Mouse (Mus musculus) liver, adult 2 months (tissue): ENCODE results near the gene Lama2. TPM values are rescaled to one million over a fixed set of nuclear protein-coding genes. Genes with fewer than 3 reads are reported as not detected.

Experiments used
- DNase-seq: peaks from one replicate; pipeline ENCODE4 v3.0.0-alpha.2; 2011; ENCODE audit warnings: low read depth, low spot score; ENCODE audit errors: extremely low read depth
- H3K27ac ChIP-seq: fragments of 200-500 bp; replicated peaks from 2 replicates; pipeline ENCODE4 v1.5.1; 2012; ENCODE audit warnings: low read depth, mild to moderate bottlenecking, control low read depth, inconsistent platforms, low read length; ENCODE audit not compliant: insufficient read depth
- H3K27me3 ChIP-seq: fragments of 200-500 bp; 2 replicates; pipeline ENCODE4 v1.6.1; 2012; ENCODE audit warnings: mild to moderate bottlenecking, moderate library complexity, low read length, inconsistent platforms; ENCODE audit not compliant: control insufficient read depth, insufficient read depth
- H3K36me3 ChIP-seq: fragments of 200-500 bp; 2 replicates; pipeline ENCODE4 v1.6.1; 2012; ENCODE audit warnings: low read length, inconsistent platforms; ENCODE audit not compliant: control insufficient read depth, insufficient read depth
- H3K4me1 ChIP-seq: fragments of 200-500 bp; 2 replicates; pipeline ENCODE4 v1.6.1; 2011; ENCODE audit warnings: low read length; ENCODE audit not compliant: control insufficient read depth, insufficient read depth
- H3K4me3 ChIP-seq: fragments of 200-500 bp; 2 replicates; pipeline ENCODE4 v1.5.1; 2011; ENCODE audit warnings: low read depth, mild to moderate bottlenecking, control low read depth, low read length, moderate library complexity; ENCODE audit not compliant: insufficient read depth
- H3K79me2 ChIP-seq: fragments of 200-500 bp; 2 replicates; pipeline ENCODE4 v1.6.1; 2012; ENCODE audit warnings: inconsistent platforms, mild to moderate bottlenecking, low read length, moderate library complexity; ENCODE audit not compliant: control insufficient read depth, insufficient read depth
- H3K9ac ChIP-seq: fragments of 200-500 bp; 2 replicates; pipeline ENCODE4 v1.6.1; 2012; ENCODE audit warnings: low read depth, mild to moderate bottlenecking, control low read depth, inconsistent platforms, low read length
- CTCF ChIP-seq: fragments of 200-500 bp; IDR thresholded peaks from 2 replicates; pipeline ENCODE4 v1.5.1; 2011; ENCODE audit warnings: low read depth, low read length, control low read depth
- POLR2A ChIP-seq: fragments of 200-500 bp; IDR thresholded peaks from 2 replicates; pipeline ENCODE4 v1.6.1; 2011; ENCODE audit warnings: low read length, control low read depth; ENCODE audit not compliant: insufficient read depth; ENCODE audit errors: extremely low read depth
- WGBS: fragments of 180-500 bp; shearing (Covaris S2); methylation state at CpG from one replicate; pipeline ENCODE4 v1.1.7; 2018; 5-methylcytosine and 5-hydroxymethylcytosine counted together
- polyA plus RNA-seq: library from polyadenylated mRNA; depleted of rRNA; stranded (reverse); fragments of >200 nt; gene quantifications from 2 replicates; pipeline ENCODE4 v1.2.3, GENCODE M21; 2012
- total RNA-seq: library from RNA; depleted of rRNA; stranded (reverse); fragments of >200 nt; gene quantifications from 2 replicates; pipeline ENCODE4 v1.2.3, GENCODE M21; 2014

Gene Lama2
- total and polyA plus RNA-seq, 2 experiments: 1.1 to 1.9 TPM

DNA sequence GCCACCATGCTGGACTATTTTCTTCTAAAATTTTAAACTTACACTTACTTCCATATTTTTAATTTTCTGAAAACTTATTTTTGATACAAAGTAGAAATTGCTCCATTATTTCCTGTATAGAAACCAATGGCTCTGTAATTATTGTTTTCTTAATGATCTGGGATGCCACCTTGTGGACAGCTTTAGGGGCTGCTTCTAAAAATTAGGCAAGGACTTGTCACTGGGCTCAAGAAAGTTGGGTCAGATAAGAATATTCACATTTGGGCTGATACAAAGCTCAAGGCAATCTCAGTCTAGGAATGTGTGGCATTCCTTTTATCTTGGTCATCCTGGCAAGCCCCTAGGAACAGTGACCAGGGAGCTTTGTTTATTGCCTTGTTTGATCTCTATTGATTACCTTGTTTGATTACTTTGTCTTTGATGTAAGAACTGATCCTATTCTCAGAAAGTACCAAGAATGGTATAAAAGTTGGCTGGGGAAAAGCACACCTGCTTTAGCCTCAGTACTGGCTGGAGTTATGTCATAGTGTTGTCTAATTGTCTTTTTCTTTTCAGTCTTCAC, 606.7 kb downstream of the Lama2 start:
- Histone ChIP-seq H3K4me3 (no peak overlapping the region), H3K36me3 (no peaks in the 10 kb centered on the region), H3K79me2 (no peaks in the 10 kb centered on the region), H3K9ac (no peak overlapping the region), H3K27ac (no peak overlapping the region), H3K27me3 (no peaks in the 10 kb centered on the region), H3K4me1 (no peaks in the 10 kb centered on the region; the same call in 1 of the 2 replicates)
- TF ChIP-seq CTCF: no peak
- DNase-seq: peak; percentile 64

DNA sequence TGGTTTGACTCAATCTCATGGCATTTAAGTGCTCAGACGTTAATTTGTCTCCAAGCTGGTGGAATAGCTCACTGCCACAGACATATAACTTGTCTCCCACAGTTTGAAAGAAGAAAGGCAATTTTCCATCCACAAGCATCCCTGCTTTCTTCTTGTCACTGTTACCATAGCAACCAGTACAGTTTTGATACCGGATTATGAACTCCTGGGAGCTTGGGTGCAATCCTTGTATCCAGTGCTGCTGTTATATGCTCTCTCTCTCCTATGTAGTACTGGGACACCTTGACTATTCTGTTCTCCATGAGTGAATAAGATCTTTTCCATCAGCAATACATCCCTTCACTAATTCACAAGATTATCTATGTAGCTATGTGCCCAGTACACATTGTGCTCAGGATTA, 612.2 kb downstream of the Lama2 start:
- TF ChIP-seq POLR2A: no peak
- no peak for TF ChIP-seq CTCF
- DNase-seq: no peak
- H3K27ac ChIP-seq: no peak overlapping the region
- 83% methylated on average over 2 of the region's 2 CpGs for WGBS
- no peak overlapping the region for H3K4me3 ChIP-seq
- no peak overlapping the region for H3K9ac ChIP-seq
- H3K79me2 ChIP-seq: no peaks in the 10 kb centered on the region
- H3K4me1 ChIP-seq: peaks cover 3% of the 10 kb centered on the region; the same call in 1 of the 2 replicates
- no peaks in the 10 kb centered on the region for H3K27me3 ChIP-seq
- H3K36me3 ChIP-seq: no peaks in the 10 kb centered on the region

DNA sequence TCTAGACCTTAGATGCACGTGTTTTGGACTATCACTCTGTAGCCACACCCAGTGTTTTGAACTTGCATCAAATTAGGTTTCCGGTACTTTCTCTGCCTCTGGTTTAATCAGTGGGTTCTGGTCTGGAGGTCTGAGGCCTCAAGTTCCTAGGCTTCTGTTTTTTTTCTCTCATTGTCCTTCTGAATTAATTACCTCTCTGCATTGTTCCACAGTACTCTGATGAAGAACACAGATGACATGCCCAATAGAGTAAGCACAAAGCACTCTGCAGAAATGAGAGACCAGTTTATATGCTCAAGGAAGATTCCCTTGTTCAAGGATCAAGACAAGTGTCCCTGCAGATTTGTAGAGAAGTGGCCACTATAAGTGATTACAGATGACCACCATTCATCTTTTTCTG, 613.8 kb downstream of the Lama2 start:
- Histone ChIP-seq H3K36me3 (no peaks in the 10 kb centered on the region), H3K27me3 (no peaks in the 10 kb centered on the region), H3K27ac (no peak overlapping the region), H3K79me2 (no peaks in the 10 kb centered on the region), H3K4me3 (no peak overlapping the region), H3K4me1 (peaks cover 3% of the 10 kb centered on the region; the same call in 1 of the 2 replicates), H3K9ac (no peak overlapping the region)
- no peak for TF ChIP-seq POLR2A
- no peak for TF ChIP-seq CTCF
- DNase-seq: no peak
- WGBS: 80% methylated on average over 2 of the region's 2 CpGs

DNA sequence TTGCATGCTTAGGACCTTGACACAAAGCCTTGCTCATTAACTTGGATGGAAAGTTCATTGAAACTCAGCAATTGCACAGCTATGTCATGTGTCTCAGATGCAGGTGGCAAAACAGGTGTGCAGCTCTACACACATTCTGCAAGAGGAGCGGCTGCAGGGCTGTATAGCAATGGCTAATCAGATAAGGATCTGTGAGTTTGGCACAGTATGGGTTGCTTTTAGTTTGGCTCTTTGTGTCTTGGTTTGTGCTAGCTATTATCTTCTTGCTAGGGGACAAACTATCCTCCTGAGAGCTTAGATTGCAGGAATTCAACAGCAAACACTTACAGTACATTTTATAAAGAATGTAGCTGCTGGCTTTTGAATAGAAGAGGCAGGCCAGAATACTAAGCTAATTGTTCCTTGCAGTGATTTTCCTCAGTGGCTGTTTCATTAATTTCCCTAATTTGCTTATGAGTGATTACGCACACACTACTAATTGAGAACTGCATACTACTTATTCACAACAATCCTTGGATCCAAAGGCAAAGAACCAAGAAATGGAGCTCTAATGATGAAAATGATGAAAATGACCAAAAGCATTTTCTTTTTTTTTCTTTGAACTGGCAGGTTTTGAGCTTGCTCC, 617.9 kb downstream of the Lama2 start:
- Histone ChIP-seq H3K36me3 (no peaks in the 10 kb centered on the region), H3K27me3 (no peaks in the 10 kb centered on the region)
- 89% methylated on average over 2 of the region's 2 CpGs for WGBS

DNA sequence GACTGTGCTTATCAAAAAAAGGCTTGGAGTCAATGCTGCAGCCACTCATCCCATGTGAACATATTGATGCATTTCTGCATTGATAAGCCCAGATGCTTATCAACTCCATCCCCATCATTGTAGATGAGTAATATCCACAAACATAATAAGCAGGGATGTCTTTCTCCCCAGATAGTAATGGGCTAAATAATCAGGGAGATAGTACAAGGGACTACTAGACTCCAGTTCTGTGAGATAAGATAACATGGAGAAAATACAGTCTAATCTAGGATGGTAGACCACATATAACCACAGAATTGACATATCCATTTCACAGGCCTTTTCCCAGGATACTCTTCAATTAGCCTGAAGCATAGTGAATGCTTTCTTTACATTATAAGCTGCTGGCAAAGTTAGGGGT, 622.9 kb downstream of the Lama2 start:
- no peak for TF ChIP-seq CTCF
- no peak for TF ChIP-seq POLR2A
- no peak for DNase-seq
- Histone ChIP-seq H3K79me2 (no peaks in the 10 kb centered on the region), H3K4me1 (peaks cover 5% of the 10 kb centered on the region), H3K9ac (no peak overlapping the region), H3K36me3 (no peaks in the 10 kb centered on the region), H3K27ac (no peak overlapping the region), H3K4me3 (no peak overlapping the region), H3K27me3 (no peaks in the 10 kb centered on the region)

More for the DNA sequence above, 617.9 kb downstream of the Lama2 start:
- Histone ChIP-seq H3K4me1 (peaks cover 3% of the 10 kb centered on the region; the same call in 1 of the 2 replicates), H3K27ac (no peak overlapping the region), H3K79me2 (no peaks in the 10 kb centered on the region), H3K4me3 (no peak overlapping the region), H3K9ac (no peak overlapping the region)
- TF ChIP-seq CTCF: no peak
- TF ChIP-seq POLR2A: no peak
- DNase-seq: no peak

DNA sequence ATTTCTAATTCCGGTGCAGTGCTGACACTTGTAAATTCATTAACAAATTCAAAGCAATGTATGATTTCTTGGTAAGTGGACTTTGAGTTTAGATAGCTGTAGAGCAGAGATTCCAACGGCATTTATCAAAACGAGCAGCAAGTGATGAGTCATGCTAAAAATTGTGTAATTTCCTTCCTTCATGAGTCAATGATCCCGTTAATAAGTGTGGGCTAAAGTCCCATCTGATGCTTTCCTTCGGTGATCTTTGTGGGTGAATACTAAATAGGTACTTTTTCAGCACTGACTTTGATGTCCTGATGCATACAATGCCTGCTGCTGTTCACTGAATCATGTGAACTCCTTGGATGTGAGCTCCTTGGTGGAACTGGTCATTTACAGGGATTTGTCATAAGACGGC, 623.6 kb downstream of the Lama2 start:
- Histone ChIP-seq H3K79me2 (no peaks in the 10 kb centered on the region), H3K4me1 (peaks cover 5% of the 10 kb centered on the region), H3K36me3 (no peaks in the 10 kb centered on the region), H3K9ac (no peak overlapping the region), H3K4me3 (no peak overlapping the region), H3K27me3 (no peaks in the 10 kb centered on the region), H3K27ac (no peak overlapping the region)
- WGBS: 14% methylated on average over 6 of the region's 6 CpGs
- TF ChIP-seq CTCF: no peak
- TF ChIP-seq POLR2A: no peak
- peak; percentile 70 for DNase-seq
